Mouse (Mus musculus): Measurements from ENCODE around the gene Ibsp.

DNA sequence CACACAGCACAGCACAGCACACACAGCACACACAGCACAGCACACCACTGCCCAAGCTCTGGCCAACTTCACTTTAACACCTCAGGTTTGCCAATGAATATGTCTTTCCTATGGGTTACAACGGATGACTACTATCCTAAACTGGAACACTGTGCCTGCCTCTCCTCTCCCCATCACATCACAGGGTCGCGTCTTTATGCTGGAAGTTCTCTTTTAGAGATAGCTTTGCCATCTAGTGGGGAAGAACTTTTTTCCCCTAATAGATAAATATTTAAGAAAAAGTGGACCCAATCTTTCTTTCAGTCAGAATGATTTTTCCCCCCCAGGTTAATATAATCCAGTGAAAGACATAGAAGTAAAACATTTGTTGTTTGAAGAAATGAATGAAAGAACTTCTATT, 33.3 kb downstream of the Ibsp start:
- TF ChIP-seq POLR2A (IDR thresholded peaks at IDR 0.05; ENCODE audit: control insufficient read depth, extremely low read depth, insufficient read depth, low read length, poor library complexity) (no peak), CTCF (IDR thresholded peaks at IDR 0.05; ENCODE audit: borderline replicate concordance, control insufficient read depth, extremely low read depth, insufficient read depth, low read length, poor library complexity) (no peak)

Data from thymus, adult 2 months (tissue).